Mouse (Mus musculus): ENCODE results near the gene Gm10282. TPM values are rescaled to one million over a fixed set of nuclear protein-coding genes. Genes with fewer than 3 reads are reported as not detected.
A peak's percentile ranks its signal among the peaks of the same experiment; 100 is the strongest.

Gene Gm10282
- total RNA-seq (2021): 1 to 10 TPM; 9.7 TPM
- long read RNA-seq, experiment 1, transcript Gm10282-201 (1 exons, 1,151 nt): major isoform, 5 of 5 reads
- long read RNA-seq, experiment 1, partial matches to known transcripts: 0 of 5 reads
- long read RNA-seq, experiment 1, other reads (novel, unspliced or antisense): 0 of 5 reads
- long read RNA-seq, experiment 2, transcript Gm10282-201 (1 exons, 1,151 nt): major isoform, 5 of 5 reads
- long read RNA-seq, experiment 2, partial matches to known transcripts: 0 of 5 reads
- long read RNA-seq, experiment 2, other reads (novel, unspliced or antisense): 0 of 5 reads

DNA sequence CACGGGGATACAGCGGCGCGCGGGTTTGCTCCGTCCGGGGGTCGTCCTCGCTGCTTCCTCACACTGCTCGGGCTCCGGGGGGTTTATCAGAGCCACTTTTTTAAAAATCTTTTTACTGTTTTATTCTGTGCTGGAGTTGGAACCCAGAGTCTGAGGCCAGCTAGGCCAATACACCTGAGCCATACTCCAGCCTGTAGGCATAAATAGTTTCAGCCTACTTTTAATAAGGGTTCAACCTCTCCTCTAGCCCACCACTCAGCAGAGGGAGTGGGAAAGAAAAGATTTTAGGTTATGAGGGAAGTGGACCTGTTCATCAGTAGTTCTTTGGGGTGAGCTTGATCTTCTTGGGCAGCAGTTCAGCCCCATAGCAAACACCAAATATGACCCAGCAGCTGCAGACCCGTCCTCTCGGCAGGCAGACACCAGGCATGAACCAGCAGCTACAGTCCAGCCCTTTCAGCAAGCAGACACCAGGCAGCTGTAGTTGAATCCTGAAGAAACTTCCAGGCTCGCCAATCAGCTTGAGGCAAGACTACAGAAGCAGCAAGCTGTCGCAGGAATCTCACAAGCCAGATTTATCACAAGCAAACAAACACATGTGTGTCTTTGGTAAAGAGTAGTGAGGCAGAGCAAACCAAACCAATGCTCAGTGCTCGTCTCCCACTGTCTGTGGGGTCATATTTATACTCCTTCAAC lies at the start of gene Gm10282:
TSS of gene Gm10282 (minus strand) at position 51 of the 696 bp plus-strand sequence.
- intact Hi-C loops (cut with DNase I): no loop called here
- no peak for DNase-seq

DNA sequence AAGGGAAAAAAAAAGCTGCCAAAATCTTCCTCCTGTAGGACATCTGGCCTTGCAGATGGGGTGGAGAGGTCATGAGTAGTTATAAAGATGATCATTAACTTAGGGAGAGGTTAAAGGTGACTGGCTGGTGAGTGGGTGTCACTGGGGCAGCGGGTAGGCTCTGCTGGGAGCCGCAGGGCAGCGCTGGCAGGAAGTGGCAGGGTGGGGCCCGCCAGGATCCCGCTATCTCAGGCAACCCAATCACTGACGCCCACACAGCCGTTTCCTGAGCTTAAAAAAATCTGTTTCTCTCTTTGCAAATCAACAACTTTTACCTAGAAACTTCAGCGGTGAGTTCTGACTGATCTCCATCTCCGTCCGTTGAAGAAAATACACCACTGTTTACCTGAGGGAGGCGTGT lies 49.2 kb upstream of the Gm10282 start:
- DNase-seq: peak; percentile 50 to 51
- intact Hi-C loops (cut with DNase I): no loop called here

DNA sequence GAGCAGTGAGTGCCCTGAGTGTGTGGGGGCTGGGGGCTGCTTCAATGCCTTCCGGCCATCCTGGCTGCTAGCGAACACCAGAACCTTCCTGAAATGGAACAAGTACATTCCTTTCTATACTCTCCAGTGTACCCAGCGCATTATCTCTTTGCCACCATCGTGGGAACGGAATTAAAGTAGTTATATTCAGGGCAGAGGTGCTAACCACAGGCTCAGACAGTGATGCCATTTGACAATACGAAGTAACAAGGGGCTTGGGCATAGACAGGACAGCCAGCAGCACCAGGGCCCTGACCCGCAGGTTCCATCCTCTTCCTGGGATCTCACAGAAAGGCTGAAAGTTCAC lies 48.6 kb upstream of the Gm10282 start:
- no peak for DNase-seq
- intact Hi-C loops (cut with DNase I): no loop called here

DNA sequence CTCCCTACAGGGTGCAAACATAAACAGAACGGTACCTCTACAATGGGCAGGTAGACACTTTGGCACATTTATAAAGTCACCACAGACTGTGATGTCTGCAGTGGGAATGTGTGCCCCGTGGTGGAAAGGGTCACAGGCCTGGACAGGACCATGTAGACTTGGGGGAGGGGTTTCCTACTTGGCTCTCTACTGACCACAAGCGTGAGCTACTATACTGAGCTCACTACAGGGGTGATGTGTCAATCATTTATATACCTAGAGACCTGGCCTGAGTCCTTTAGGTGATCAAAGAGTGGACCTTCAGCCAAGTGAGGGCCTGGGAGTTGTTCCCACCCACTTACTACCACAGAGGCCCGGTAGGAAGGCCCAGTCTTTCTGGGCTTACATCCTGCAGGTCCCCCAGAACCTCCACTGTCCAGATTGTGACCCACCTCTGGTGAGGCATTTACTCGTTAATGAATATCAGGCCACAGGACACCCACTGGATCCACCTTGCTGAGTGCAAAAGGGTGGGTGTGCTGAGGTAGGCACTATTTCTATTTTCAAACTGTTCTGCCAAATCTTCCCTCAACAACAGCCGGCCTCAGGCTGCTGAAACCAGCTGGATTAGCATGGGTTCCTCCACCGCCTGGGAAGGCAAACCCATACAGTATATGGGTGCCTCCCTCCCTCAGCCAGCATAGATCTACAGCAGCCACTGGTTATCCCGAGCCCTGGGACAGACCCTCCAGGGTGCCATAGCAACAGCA lies 48.1 kb upstream of the Gm10282 start:
- no peak for DNase-seq
- intact Hi-C loops (cut with DNase I): no loop called here

DNA sequence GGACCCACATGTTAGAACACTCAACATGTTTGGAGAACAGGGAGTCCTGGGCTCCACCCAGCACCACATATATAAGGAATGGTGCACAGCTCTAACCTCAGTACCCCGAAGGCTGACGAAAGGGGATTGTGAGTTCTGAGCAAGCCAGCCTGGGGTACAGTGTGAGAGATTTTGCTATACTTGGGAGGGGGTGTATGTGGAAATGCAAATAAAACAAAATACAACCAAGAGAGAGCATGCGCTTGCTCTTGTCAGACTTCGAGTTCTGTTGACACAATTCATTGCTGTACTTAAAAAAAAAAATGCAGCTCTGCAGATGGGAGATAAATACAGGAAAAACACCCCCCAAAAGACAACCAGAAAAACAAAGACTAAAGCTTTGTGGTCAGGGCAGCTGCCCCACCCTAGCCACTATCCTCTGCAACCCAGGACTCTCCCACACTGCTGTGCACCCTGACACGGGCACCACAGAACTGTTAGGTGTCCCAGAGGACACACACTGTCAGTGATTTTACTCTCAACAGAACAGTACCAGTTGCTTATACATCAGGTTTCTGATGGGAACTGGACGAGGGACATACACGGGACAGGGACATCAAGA lies 46.4 kb upstream of the Gm10282 start:
- intact Hi-C loops (cut with DNase I): no loop called here
- DNase-seq: no peak

DNA sequence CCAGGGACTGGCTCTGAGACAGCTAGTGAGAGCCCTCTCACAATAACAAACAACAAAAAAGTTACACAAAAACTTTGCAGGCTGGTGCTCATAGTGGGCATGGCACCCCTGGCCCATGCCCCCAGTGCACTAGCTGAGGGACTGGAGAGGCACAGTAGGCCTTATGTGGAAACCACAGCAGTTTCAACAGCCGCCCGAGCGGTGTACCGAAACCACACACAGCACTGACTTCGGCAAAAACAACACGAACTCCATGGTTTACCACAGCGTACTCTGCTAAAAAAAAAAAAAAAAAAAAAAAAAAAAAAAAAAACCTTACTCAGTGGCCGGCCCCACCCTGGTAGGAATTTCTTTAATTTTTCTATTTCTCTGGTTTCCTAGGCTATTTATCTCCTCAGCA lies 45.7 kb upstream of the Gm10282 start:
- intact Hi-C loops (cut with DNase I): no loop called here
- no peak for DNase-seq

DNA sequence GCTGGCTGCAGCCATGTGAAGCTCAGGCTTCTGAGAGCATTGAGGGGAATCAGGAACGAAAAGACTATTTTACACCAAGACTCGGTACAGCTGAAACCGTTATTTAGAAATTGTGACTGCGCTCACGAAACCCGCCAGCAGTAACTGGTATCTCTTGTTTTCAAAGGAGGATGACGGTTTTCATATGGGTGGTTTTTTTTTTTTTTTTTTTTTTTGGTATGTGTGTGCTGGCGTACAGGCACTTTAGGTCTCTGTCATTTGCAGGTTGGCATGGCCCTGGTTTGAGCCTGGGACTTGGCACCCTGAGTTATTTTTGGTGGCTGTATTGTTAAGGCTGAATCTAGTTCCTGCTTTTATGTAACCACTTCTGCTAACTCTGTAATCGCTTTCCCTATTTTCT lies 44.8 kb upstream of the Gm10282 start:
- intact Hi-C loops (cut with DNase I): no loop called here
- no peak for DNase-seq

DNA sequence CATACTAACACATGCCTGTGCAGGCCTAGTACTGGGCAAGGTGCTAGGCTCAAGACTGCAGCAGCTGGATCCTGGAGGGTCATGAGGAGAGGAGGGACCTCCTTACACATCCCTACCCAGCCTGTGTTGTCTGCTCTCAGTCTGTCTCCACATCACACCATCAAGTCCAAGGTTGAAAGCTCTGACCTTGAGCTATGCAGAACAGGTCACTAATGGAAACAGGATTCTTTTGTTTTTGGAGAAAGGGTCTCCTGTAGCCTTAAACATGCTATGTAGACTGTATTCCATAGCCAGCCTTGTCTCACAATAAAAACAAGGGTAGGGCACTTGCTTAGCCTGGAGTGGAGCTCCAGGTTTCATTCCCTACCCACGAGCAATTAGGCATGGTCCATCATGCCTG lies 43.9 kb upstream of the Gm10282 start:
- DNase-seq: no peak
- intact Hi-C loops (cut with DNase I): no loop called here

DNA sequence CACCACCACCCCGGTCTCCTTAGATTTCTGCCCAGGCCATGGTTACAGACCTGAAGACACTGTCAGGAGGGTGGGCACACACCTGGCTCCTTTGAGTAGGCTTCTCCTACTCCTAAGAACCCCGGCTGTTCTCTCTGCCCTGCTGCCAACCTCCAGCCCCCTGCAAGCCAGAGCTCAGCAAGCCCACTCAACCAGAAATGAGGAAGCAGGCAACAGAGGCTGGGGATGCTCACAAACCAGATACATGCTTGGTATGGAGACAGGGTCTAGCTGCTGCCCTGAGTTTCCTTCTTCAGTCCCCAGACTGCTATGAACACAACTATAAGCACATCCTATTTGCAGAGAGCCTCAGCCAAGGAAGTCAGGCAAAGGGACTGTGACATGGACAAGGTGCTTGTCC lies 43.1 kb upstream of the Gm10282 start:
- DNase-seq: no peak
- intact Hi-C loops (cut with DNase I): no loop called here

DNA sequence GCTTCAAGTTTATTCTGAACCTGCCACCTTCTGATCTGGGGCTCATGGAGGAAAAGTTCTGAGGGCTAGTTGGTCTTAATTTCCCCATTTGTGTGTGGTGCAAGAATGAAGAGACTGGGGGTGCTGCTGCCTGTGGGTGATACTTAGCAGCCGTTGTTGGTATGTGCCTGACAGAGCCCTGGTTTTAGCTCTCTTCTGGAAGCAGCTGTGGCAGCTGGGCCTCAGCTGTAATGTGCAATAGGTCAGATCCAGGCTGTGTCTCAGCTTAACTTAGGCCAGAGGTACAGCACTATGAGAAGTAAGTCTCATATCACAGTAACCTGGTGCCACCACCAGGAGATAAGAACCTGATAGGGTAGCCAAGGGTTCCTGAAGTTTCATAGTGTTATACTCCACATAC lies 42.5 kb upstream of the Gm10282 start:
- intact Hi-C loops (cut with DNase I): loop anchor here (2.0 kb wide), 1 partner anchor 15 kb away; no protein-coding TSS in a partner anchor
- DNase-seq: no peak

DNA sequence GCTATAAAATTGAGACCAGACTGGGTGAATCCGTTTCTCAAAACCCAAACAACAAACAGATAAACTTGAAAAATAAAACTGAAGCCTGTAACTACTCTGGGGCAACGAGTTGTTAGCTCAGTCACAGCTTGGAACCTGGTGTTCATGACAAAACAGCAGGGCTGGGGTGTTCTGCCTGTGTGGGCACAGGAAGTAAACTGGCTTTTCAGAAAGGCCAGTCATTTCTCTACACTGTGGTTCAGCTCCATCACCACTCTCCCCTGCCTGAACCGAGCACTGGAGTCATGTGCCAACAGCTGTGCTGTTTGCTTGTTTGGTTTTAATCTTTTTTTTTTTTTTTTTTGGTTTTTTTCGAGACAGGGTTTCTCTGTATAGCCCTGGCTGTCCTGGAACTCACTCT lies 38.7 kb upstream of the Gm10282 start:
- DNase-seq: no peak
- intact Hi-C loops (cut with DNase I): no loop called here

DNA sequence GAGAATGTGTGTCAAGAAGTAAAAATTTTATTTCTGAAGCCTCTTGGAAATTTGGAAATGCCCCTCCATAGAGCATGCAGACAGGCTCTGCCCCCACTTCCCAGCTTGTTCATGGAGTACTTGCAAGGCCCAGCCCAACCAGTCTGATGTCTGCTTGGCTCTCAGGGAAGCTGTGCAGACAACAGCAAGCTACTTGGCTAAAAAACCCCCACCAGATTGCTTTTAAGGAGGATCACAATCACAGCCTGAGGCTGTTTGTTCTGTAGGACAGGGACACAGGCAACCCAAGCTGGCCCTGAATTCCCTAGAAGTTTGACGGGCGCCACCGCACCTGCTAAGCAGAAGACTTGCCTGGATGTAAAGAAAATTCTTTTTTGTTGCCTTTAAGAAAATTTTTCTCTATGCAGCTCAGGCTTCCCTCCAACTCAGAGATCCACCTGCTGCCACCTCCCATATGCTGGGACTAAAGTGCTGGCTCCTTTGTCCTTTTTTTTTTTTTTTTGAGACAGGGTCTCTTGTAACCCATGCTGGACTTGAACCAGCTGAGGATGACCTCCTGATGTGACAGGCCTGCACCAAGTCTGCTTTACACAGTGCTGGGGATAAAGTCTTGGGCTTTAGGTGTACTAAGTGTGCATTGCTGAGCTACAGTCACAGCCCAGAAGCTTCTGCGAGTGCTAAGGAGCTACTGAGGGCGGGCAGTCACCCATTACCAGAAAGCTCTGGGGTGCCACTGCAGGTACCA lies 37.7 kb upstream of the Gm10282 start:
- intact Hi-C loops (cut with DNase I): no loop called here
- DNase-seq: no peak

DNA sequence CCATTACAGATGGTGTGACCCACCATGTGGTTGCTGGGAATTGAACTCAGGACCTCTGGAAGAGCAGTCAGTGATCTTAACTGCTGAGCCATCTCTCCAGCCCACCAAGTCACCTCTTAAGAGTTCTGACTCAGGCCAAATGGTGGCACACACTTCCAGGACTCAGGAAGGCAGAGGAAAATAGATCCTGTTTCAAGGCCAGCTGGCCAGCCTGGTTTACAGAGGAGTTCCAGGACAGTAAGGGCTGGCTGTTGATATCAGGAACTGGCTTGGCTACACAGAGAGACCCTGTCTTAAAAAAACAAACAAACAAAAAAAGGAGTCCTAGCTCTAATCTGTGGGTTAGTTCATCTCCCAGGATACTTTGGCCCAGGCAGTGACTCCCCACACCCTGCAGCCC lies 32.0 kb upstream of the Gm10282 start:
- intact Hi-C loops (cut with DNase I): no loop called here
- DNase-seq: no peak

DNA sequence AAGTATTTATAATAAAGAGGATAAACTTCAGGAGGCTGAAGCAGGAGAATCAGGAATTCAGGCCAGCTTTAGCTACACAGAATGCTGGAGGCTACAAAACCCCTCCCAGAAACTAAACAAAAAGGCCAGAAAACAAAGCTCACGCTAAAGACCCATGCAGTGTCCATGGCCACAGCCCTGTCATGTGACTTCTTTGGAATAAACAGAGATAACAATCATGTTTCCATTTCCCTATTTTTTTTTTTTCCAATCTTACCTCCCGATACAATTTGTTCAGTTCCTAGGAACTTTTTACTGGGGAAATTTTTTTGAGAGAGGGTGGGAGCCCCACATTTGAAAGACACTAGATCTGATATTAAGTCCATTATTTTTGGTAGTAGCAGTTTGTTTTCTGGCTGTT lies 31.2 kb upstream of the Gm10282 start:
- DNase-seq: no peak
- intact Hi-C loops (cut with DNase I): no loop called here

DNA sequence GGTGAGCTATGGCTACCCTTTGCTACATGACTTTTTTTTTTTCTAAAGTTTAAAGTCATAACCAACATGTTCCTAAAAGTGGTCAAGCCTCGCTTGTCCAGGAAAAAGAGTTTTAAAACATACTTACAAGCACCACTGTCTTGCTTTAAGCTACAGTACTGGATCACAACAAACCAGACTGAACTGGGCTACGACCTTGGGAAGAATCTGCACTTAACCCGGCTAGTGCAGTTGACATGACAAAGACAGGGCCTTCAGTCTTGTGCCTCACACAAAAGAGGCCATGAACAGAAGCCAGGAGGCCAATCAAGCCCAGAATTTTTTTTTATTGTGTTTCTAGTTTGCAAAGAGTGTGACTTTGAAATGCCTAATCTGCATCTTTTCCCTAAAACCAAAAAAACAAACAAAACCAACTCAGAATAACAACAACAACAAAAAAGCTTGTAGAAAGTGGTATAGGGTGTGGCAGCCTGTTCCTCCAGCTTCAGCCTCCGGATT lies 29.1 kb upstream of the Gm10282 start:
- intact Hi-C loops (cut with DNase I): no loop called here
- DNase-seq: no peak

DNA sequence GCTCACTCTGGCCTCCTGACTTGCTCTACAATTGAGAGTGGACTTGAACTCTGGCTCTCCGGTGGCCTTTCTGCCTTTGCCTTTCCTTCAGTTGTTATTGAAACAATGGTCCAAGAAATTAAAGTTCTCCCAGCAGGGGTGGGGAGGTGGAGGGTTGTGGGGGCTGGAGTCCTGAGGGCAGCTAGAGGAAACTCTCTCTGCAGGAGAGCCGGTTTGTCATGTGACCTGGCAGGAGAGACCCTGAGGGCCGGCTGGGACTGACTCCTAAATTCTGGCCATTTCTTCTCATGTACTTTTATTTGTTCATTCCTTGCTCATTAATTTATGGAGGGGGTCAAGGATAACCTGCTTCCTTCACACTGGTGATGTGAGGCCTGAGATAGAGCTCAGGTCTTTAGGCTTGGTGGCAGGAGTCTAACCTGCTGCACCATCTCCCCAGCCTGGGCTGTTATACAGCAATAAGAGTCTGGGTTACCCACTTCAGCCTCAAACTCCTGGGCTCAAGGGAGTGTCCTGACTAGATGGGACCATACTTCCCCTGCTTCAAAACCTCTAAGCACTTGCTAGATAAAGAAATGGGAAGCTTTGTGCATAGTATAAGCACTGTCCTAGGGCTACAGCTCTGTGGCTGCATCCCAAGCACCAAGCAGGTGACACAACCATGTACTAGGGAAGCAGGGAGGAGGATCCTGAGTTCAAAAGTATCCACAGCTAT lies 28.5 kb upstream of the Gm10282 start:
- intact Hi-C loops (cut with DNase I): loop anchor here (2.0 kb wide), 1 partner anchor 13 kb away; no protein-coding TSS in a partner anchor

DNA sequence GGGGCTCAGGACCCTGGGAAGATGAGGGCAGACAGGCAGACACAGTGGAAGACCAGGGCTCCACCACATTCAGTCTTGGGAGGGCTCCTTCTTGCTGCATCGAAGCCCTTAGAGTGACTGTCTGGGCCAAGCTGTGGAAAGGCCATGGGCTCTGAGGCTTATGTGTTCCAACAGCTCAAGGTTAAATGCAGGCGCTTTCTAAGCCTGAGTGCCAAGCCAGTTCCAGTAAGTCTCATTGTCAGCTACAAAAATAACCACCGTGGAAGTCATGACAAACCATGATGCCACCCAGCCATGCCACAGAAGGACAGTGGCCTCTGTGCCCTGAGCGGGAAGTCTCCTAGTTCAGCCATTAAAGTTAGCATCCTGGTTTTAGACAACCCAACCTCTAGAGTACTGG lies 26.6 kb upstream of the Gm10282 start:
- DNase-seq: peak in 1 of 2 experiments; percentile 25
- intact Hi-C loops (cut with DNase I): loop anchor here (2.0 kb wide), 1 partner anchor 15 kb away; no protein-coding TSS in a partner anchor

More for the DNA sequence above, 28.5 kb upstream of the Gm10282 start:
- no peak for DNase-seq

DNA sequence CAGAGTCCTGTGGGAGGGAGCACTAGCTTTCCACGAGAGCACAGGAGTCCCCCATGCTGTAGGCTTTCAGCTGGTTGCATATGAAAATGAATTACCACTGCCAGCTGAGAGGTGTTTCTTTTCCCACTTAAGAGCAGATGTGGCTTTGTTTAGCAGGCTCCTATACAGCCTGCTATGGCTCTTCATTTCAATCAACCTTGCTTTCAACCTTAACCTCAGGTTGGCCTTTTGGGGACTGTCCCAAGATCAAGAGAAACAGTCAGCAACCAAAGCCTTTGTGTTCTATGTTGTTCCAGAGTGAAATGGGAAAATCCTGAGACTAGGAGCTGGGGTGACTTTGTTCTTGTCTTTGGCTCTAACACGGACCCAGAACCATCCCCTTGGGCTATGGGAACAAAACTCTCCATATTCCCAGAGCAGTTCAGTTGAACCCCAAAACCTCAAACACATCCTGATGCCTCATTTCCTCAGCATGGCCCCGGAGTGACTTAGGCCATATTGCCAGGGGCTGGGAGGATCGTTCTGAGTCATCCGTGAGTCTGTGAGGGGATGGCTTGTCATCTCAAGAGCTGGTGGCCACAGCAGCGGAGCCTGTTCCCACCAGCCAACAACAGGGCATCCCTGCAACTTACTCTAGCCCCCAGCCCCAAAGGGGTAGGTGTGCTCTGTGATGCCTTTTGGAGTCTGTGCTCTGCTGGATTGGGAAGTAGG lies 25.9 kb upstream of the Gm10282 start:
- no peak for DNase-seq
- intact Hi-C loops (cut with DNase I): no loop called here

DNA sequence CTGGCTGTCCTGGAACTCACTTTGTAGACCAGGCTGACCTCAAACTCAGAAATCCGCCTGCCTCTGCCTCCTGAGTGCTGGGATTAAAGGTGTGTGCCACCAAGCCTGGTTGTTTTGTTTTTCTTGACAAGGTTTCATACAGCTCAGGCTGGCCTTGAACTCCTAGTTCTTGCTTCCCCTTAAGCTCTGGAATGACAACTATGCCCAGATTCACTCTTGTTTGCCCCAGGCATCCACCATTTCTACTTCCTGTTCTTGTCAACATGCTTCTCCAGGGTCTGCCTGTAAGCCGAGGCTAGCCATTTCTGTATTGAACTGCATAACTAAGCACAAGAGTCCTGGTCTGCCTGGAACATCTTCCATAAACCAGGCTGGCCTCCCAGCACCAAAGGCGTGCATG lies 24.1 kb upstream of the Gm10282 start:
- no peak for DNase-seq
- intact Hi-C loops (cut with DNase I): no loop called here

Measured in heart, postnatal 14 days (tissue).